Mouse (Mus musculus) ES-E14 (cell line): Measurements from ENCODE around the gene Hand2.

Experiments used
- CHD2 ChIP-seq: IDR thresholded peaks from 2 replicates; pipeline ENCODE4 v1.6.1; 2014; ENCODE audit warnings: mild to moderate bottlenecking, low read depth, low read length, inconsistent platforms
- HCFC1 ChIP-seq: IDR thresholded peaks from 2 replicates; pipeline ENCODE4 v1.6.1; 2012; ENCODE audit warnings: low read length, inconsistent platforms, borderline replicate concordance; ENCODE audit not compliant: insufficient read depth
- MAFK ChIP-seq: IDR thresholded peaks from 2 replicates; pipeline ENCODE4 v1.6.1; 2014; ENCODE audit warnings: mild to moderate bottlenecking, low read depth, low read length, inconsistent platforms; ENCODE audit not compliant: insufficient read depth
- ZC3H11A ChIP-seq: IDR thresholded peaks from 2 replicates; pipeline ENCODE4 v1.6.1; 2012; ENCODE audit warnings: low read depth, mild to moderate bottlenecking, inconsistent platforms, low read length, borderline replicate concordance
- ZNF384 ChIP-seq: IDR thresholded peaks from 2 replicates; pipeline ENCODE4 v1.6.1; 2012; ENCODE audit warnings: low read depth, low read length, inconsistent platforms

DNA sequence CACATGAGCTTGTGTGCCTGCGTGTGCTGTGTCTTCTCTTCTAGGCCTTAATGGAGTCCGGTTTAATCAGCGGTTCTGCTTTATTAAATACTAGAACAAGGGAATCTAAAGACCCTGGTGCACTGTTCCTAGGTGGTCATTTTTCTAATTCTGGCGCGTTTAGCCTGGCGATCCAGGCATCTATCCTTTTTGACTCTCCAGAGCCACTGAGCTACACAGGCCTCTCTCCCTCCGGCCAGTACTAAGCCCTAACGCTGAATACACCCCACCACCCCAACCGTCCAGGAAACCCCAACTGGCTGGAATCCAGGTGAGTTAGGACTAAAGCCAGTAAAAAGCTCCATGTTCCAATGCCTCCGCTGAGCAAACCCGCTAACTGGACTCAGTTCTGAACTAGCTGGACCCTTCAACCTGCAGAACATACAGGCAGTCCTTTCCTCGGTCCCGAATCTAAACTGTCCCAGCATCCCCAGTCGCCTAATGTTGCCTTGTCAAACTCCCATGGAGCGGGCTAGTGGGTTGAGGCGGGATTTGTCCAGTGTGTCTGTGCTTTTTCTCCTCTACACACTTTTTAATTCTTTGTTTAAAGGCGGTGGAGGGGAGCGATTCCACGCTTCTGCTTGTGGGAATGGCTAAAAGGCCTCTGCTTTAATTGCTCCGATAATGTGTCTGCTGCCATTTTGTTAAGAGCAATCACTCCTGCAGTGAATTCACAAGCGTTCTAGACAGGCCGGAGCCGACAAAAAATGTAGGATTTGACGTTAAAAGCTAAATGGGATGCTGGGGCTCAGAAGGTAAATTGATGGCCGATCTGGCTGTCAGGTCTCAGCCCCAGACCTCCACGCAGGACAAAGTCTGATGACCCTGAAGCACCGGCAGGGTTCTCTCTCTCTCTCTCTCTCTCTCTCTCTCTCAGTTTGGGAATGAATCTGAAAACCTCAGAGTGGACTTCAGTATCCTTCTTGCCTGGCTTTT is 5.6 kb downstream of the Hand2 start:
- TF ChIP-seq CHD2 (no peak), ZC3H11A (no peak), HCFC1 (no peak), ZNF384 (no peak), MAFK (no peak)
